Mouse (Mus musculus) liver, postnatal 0 days (tissue): ENCODE measurements around the gene Cfap206. TPM values are rescaled to one million over a fixed set of nuclear protein-coding genes. Genes with fewer than 3 reads are reported as not detected.

Experiments used
- ATAC-seq: fragments of 200-750 bp; cut with Nextera tagmentation; 2 replicates; pipeline ENCODE4 v1.8.0; 2017; ENCODE audit warnings: mild to moderate bottlenecking, moderate library complexity
- DNase-seq: peaks from one replicate; pipeline ENCODE4 v3.0.0-alpha.2; 2016
- H3K27ac ChIP-seq: fragments of 300-500 bp; sonication (generic); 2 replicates; pipeline ENCODE4 v1.5.1; 2014; ENCODE audit warnings: antibody characterized with exemption, moderate library complexity, mild to moderate bottlenecking, low read depth
- H3K27me3 ChIP-seq: fragments of 300-500 bp; sonication (generic); 2 replicates; pipeline ENCODE4 v1.6.1; 2014; ENCODE audit warnings: low read length, control low read depth, mixed read lengths; ENCODE audit not compliant: insufficient read depth
- H3K36me3 ChIP-seq: fragments of 300-500 bp; sonication (generic); replicated peaks from 2 replicates; pipeline ENCODE4 v1.6.1; 2014; ENCODE audit warnings: mild to moderate bottlenecking, control low read depth, low read length, moderate library complexity, mixed read lengths; ENCODE audit not compliant: insufficient read depth
- H3K4me1 ChIP-seq: fragments of 300-500 bp; sonication (generic); 2 replicates; pipeline ENCODE4 v1.6.1; 2014; ENCODE audit warnings: antibody characterized with exemption, mild to moderate bottlenecking, control low read depth; ENCODE audit not compliant: insufficient read depth
- H3K4me2 ChIP-seq: fragments of 300-500 bp; sonication (generic); 2 replicates; pipeline ENCODE4 v1.6.1; 2014; ENCODE audit warnings: low read depth, mild to moderate bottlenecking, low read length, moderate library complexity, mixed read lengths
- H3K4me3 ChIP-seq: fragments of 300-500 bp; sonication (generic); 2 replicates; pipeline ENCODE4 v1.5.1; 2014; ENCODE audit warnings: low read depth, low read length
- H3K9ac ChIP-seq: fragments of 300-500 bp; sonication (generic); replicated peaks from 2 replicates; pipeline ENCODE4 v1.6.1; 2014; ENCODE audit warnings: mild to moderate bottlenecking, moderate library complexity
- H3K9me3 ChIP-seq: fragments of 300-500 bp; sonication (generic); 2 replicates; pipeline ENCODE4 v1.6.1; 2016; ENCODE audit warnings: mild to moderate bottlenecking, control low read depth, low read length, mixed read lengths
- CTCF ChIP-seq: sonication (generic); IDR thresholded peaks from 2 replicates; pipeline ENCODE4 v1.5.1; 2016; ENCODE audit warnings: antibody characterized with exemption, low read depth
- EP300 ChIP-seq: IDR thresholded peaks from 2 replicates; pipeline ENCODE4 v1.6.1; 2016; ENCODE audit warnings: antibody characterized with exemption, low read depth, mild to moderate bottlenecking
- WGBS: fragments of 180-500 bp; shearing (Covaris S2); extraction: QIAGEN DNeasy Blood & Tissue Kit; methylation state at CpG from one replicate; pipeline ENCODE4 v1.1.7; 2014; ENCODE audit not compliant: insufficient replicate concordance; 5-methylcytosine and 5-hydroxymethylcytosine counted together
- polyA plus RNA-seq: library from polyadenylated mRNA; unstranded; fragments of >200 nt; fragmentation: Nextera tagmentation; extraction: Ambion mirVana; gene quantifications from 2 replicates; pipeline ENCODE4 v1.2.1, GENCODE M21; 2015

The Cfap206 gene
- polyA plus RNA-seq, 1 experiment from 2014 or later = not detected

DNA sequence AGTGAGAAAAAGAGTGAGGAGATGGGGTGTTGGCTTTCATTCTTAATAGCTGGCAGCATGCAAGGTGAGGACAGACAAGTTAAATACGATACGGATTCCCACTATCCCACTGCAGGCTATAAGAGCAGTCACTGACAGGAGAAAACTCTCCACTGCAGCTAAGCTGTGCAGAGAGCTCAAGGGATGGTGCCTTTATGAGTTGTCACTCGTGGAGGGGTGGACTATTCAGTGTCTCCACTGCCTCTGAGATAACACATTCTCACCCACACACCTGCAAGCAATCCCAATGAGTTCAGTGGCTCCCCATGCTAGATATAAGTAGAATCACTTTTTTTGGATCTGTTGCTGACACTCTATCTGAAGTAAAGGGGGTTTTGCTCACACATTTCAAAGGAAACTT lies 21.9 kb downstream of the Cfap206 start:
- ATAC-seq = no peak
- Histone ChIP-seq H3K4me1 (no peaks in the 10 kb centered on the region), H3K9me3 (0 out of 2 replicates have a peak, but pooled peaks cover 2% of the 10 kb centered on the region), H3K27ac (no peak overlapping the region), H3K4me2 (no peak overlapping the region), H3K4me3 (no peak overlapping the region), H3K9ac (no peak overlapping the region), H3K36me3 (no peaks in the 10 kb centered on the region), H3K27me3 (no peaks in the 10 kb centered on the region)
- no peak for DNase-seq
- TF ChIP-seq EP300 = no peak
- TF ChIP-seq CTCF = no peak
- WGBS = 73% methylated on average over 3 of the region's 3 CpGs

DNA sequence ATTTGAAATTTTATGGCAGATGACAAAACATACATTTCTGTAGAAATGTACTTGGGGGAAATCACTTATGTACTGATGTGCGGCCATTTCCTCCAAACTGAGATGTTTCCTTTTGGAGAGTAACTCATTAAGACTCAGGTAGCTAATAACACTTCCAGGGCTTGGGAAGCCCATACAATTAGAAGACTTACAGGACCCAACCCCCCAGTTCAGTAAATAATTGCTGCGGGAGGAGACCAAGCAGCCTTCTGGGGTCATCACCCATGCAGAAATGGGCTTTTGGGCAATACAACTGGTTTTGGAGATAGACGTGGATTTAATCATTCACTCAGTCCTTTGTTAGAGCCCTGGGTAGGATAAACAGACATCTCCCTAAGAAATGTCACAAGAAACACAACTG lies 22.8 kb downstream of the Cfap206 start:
- DNase-seq (no peak), ATAC-seq (no peak)
- H3K9me3 ChIP-seq = 0 out of 2 replicates have a peak, but pooled peaks cover 2% of the 10 kb centered on the region
- WGBS = 72% methylated on average over 3 of the region's 3 CpGs
- no peak overlapping the region for H3K9ac ChIP-seq
- no peaks in the 10 kb centered on the region for H3K36me3 ChIP-seq
- H3K27ac ChIP-seq = no peak overlapping the region
- TF ChIP-seq EP300 = no peak
- no peak for TF ChIP-seq CTCF
- H3K4me3 ChIP-seq = no peak overlapping the region
- no peaks in the 10 kb centered on the region for H3K4me1 ChIP-seq
- H3K4me2 ChIP-seq = no peak overlapping the region
- H3K27me3 ChIP-seq = no peaks in the 10 kb centered on the region

DNA sequence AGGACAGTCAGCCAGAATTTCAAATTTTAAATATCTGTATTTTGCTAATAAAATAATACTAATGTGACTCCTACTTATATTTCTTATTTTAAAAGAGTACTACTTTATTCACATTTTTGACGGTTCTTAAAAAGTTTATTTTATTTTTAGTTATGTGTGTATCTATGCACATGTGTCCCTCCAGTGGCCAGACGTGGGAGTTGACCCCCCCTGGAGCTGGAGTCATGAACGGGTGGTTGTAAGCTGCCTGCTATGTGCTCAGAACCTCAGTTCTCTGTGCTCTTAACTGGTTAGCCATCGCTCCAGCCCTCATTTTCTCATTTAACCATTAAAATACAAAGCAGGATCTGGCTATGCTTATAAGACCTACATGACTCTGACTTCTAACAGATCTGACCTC lies 27.0 kb downstream of the Cfap206 start:
- no peaks in the 10 kb centered on the region for H3K36me3 ChIP-seq
- H3K4me1 ChIP-seq = no peaks in the 10 kb centered on the region
- H3K4me3 ChIP-seq = no peak overlapping the region
- H3K9ac ChIP-seq = no peak overlapping the region
- no peak overlapping the region for H3K27ac ChIP-seq
- no peaks in the 10 kb centered on the region for H3K9me3 ChIP-seq
- no peak overlapping the region for H3K4me2 ChIP-seq
- DNase-seq (no peak), ATAC-seq (no peak)
- TF ChIP-seq EP300 (no peak), CTCF (peak; percentile 8; the same call in 1 of the 2 replicates)
- no peaks in the 10 kb centered on the region for H3K27me3 ChIP-seq
- WGBS = 62% methylated on average over 4 of the region's 4 CpGs

DNA sequence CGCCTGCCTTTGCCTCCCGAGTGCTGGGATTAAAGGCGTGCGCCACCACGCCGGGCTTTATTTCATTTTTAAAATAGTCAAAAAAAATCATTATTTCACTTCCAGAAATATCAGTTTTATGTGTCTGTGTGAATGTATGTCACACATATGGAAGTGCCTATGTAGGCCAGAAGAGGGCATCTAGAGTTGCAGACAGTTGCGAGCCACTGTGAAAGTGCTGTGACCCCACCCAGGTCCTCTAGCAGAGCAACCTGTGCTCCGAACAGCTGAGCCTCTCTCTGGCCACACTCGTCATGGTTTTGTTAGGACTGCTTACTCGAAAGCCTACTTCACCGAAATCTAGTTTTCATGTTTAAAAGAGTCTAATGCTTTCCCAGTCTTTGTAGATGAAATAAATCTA lies 27.8 kb downstream of the Cfap206 start:
- Histone ChIP-seq H3K4me3 (no peak overlapping the region), H3K36me3 (no peaks in the 10 kb centered on the region), H3K4me2 (no peak overlapping the region), H3K4me1 (no peaks in the 10 kb centered on the region), H3K9ac (no peak overlapping the region), H3K27ac (no peak overlapping the region), H3K9me3 (no peaks in the 10 kb centered on the region), H3K27me3 (no peaks in the 10 kb centered on the region)
- TF ChIP-seq EP300 = no peak
- TF ChIP-seq CTCF = no peak
- DNase-seq = no peak
- no peak for ATAC-seq
- WGBS = 93% methylated on average over 11 of the region's 11 CpGs

DNA sequence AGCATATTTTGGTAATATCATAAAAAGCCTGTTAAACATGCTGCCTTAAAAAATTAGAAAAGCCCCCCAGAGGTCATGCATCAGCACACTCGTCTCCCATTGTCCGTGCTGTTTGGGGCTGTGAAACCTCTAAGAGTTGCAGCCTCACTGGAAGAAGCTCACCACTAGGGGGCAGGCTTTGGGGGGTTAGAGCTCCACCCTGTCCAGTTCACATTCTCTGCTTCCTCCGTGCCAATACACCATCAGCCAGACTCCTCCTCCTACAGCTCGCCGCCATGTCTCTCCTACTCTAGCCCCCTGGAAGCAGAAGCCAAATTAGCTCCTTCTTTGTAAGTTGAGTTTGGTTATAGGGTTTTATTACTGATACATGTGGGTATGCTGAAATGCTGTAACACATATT lies 28.5 kb downstream of the Cfap206 start:
- H3K4me3 ChIP-seq = no peak overlapping the region
- WGBS = 64% methylated on average over 5 of the region's 5 CpGs
- H3K4me2 ChIP-seq = no peak overlapping the region
- H3K27ac ChIP-seq = no peak overlapping the region
- H3K9me3 ChIP-seq = no peaks in the 10 kb centered on the region
- H3K27me3 ChIP-seq = no peaks in the 10 kb centered on the region
- peak; percentile 70 for DNase-seq
- TF ChIP-seq CTCF (peak; percentile 71), EP300 (no peak)
- H3K9ac ChIP-seq = no peak overlapping the region
- no peaks in the 10 kb centered on the region for H3K4me1 ChIP-seq
- no peaks in the 10 kb centered on the region for H3K36me3 ChIP-seq
- ATAC-seq = no peak

DNA sequence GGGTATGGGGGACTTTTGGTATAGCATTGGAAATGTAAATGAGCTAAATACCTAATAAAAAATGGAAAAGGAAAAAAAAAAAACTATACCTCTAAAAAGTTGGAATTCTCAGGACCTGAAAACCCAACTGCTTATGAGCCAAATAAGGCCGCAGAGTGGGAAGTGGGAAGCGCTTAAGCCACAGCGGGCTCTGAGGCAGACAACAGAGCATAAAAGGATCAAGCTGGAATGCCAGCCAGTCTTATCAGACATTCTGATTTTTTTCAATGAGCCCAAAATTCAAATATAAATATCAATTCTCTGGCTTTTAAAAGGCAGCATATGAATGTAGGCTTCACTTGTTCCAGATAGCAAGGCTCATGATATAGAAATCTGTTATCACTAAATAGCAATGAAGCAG lies 42.0 kb downstream of the Cfap206 start:
- Histone ChIP-seq H3K27me3 (no peaks in the 10 kb centered on the region), H3K36me3 (no peaks in the 10 kb centered on the region), H3K4me3 (no peak overlapping the region), H3K9ac (no peak overlapping the region), H3K9me3 (no peaks in the 10 kb centered on the region), H3K4me1 (peaks cover 2% of the 10 kb centered on the region; the same call in 1 of the 2 replicates), H3K4me2 (0 out of 2 replicates have a peak overlapping the region, but pooled peaks have one; percentile 15), H3K27ac (no peak overlapping the region)
- 76% methylated on average over 3 of the region's 3 CpGs for WGBS
- no peak for DNase-seq
- TF ChIP-seq CTCF (no peak), EP300 (no peak)
- ATAC-seq = no peak
